In genomic region chr13:51526480-51526879, GRCm38 (mm10) we compare ENCODE assay signal across 10 mouse cellular contexts. TPM values are rescaled to one million over a fixed set of nuclear protein-coding genes. Genes with fewer than 3 reads are reported as not detected.
DNase-seq lines count a peak whose midpoint lies in the region; ATAC-seq lines count a peak whose summit lies in the region.
"Had no signal": no experiment of that assay in that cellular context is flagged by ENCODE, and none has a peak within 500 bp of the region (broad histone marks: within the 10 kb centered on the region; RNA-seq: fewer than 3 reads in every experiment).

No protein-coding gene starts in this region.

- H3K27me3 ChIP-seq in forebrain, embryonic 15.5 days = no peaks in the 10 kb centered on the region
- H3K27me3 ChIP-seq: neural tube, embryonic 12.5 days had no signal

- no peak overlapping the region for H3K4me2 ChIP-seq in forebrain, embryonic 15.5 days (replicated peaks)
- H3K4me2 ChIP-seq: neural tube, embryonic 12.5 days had no signal

- no peak overlapping the region for H3K27ac ChIP-seq in forebrain, embryonic 15.5 days (replicated peaks)
- H3K27ac ChIP-seq: kidney, postnatal 0 days; neural tube, embryonic 12.5 days had no signal

- no peaks in the 10 kb centered on the region for H3K4me1 ChIP-seq in forebrain, embryonic 15.5 days
- H3K4me1 ChIP-seq: neural tube, embryonic 12.5 days had no signal

- no peak overlapping the region for H3K4me3 ChIP-seq in forebrain, embryonic 15.5 days
- H3K4me3 ChIP-seq: neural tube, embryonic 12.5 days had no signal

- H3K36me3 ChIP-seq in forebrain, embryonic 15.5 days = no peaks in the 10 kb centered on the region
- H3K36me3 ChIP-seq: neural tube, embryonic 12.5 days had no signal

- 65% methylated on average over 7 of the region's 7 CpGs for WGBS in forebrain, embryonic 15.5 days

- no peaks in the 10 kb centered on the region for H3K9me3 ChIP-seq in forebrain, embryonic 15.5 days
- H3K9me3 ChIP-seq: neural tube, embryonic 12.5 days had no signal

- ATAC-seq in forebrain, embryonic 15.5 days (replicated peaks) = no peak

- DNase-seq in cerebellum, adult 9-10 months = peak; percentile 5
- DNase-seq in cerebellum, adult 8-10 months = no peak
- peak; percentile 13 for DNase-seq in urinary bladder, postnatal 14 days (ENCODE audit: low spot score)
- no peak for DNase-seq in urinary bladder, postnatal 25 days (ENCODE audit: low spot score)
- peak; percentile 37 to 65 for DNase-seq in layer of hippocampus, adult 18-20 months (ENCODE audit: low spot score in 2 of 2)
- DNase-seq in right cerebral cortex, postnatal 14 days = peak; percentile 50
- DNase-seq in liver = no peak

- no peak overlapping the region for H3K9ac ChIP-seq in forebrain, embryonic 15.5 days (replicated peaks)
- H3K9ac ChIP-seq: neural tube, embryonic 12.5 days had no signal

RNA-seq across cellular contexts. Expression of gene Shc3, which starts 42.7 kb away (rescaled TPM):
- 100 to 1,000 TPM; 118 to 119 TPM for total RNA-seq in layer of hippocampus, adult 18-20 months (2021)
- 9.6 and 10.1 TPM in 2 replicates for polyA plus RNA-seq in forebrain, embryonic 15.5 days (2015; fragmentation: Nextera tagmentation; extraction: Ambion mirVana)

Comparison
In these comparisons a context has a peak if more than half of its experiments do, and no peak if none do; other contexts are left out.
1. DNase-seq: peak in cerebellum, adult 9-10 months (single experiment), urinary bladder, postnatal 14 days (single experiment), layer of hippocampus, adult 18-20 months (2 of 2) and right cerebral cortex, postnatal 14 days (single experiment); none in cerebellum, adult 8-10 months (single experiment), urinary bladder, postnatal 25 days (single experiment) and liver (single experiment).